Mouse (Mus musculus) hindbrain, embryonic 12.5 days (tissue): ENCODE results near the gene Tubb2a. TPM values are rescaled to one million over a fixed set of nuclear protein-coding genes. Genes with fewer than 3 reads are reported as not detected.
"Not testable (repeated sequence)": the region's sequence is repeated elsewhere in the genome, so short reads cannot be mapped to it uniquely, and the experiment has no call there.

ENCODE experiments used
- ATAC-seq: fragments of 200-750 bp; cut with Nextera tagmentation; 2 replicates; pipeline ENCODE4 v1.8.0; 2017; ENCODE audit warnings: moderate TSS enrichment; ENCODE audit not compliant: low FRiP score
- H3K27ac ChIP-seq: fragments of 300-500 bp; sonication (generic); 2 replicates; pipeline ENCODE4 v1.5.1; 2016; ENCODE audit warnings: mild to moderate bottlenecking
- H3K27me3 ChIP-seq: fragments of 300-500 bp; sonication (generic); 2 replicates; pipeline ENCODE4 v1.6.1; 2016; ENCODE audit warnings: mild to moderate bottlenecking
- H3K36me3 ChIP-seq: fragments of 300-500 bp; sonication (generic); 2 replicates; pipeline ENCODE4 v1.6.1; 2016; ENCODE audit warnings: mild to moderate bottlenecking
- H3K4me1 ChIP-seq: fragments of 300-500 bp; sonication (generic); 2 replicates; pipeline ENCODE4 v1.6.1; 2016
- H3K4me2 ChIP-seq: fragments of 300-500 bp; sonication (generic); replicated peaks from 2 replicates; pipeline ENCODE4 v1.6.1; 2016; ENCODE audit warnings: mild to moderate bottlenecking
- H3K4me3 ChIP-seq: fragments of 300-500 bp; sonication (generic); 2 replicates; pipeline ENCODE4 v1.5.1; 2016; ENCODE audit warnings: mild to moderate bottlenecking
- H3K9ac ChIP-seq: fragments of 300-500 bp; sonication (generic); 2 replicates; pipeline ENCODE4 v1.6.1; 2016; ENCODE audit warnings: mild to moderate bottlenecking, moderate library complexity
- H3K9me3 ChIP-seq: fragments of 300-500 bp; sonication (generic); replicated peaks from 2 replicates; pipeline ENCODE4 v1.6.1; 2016; ENCODE audit warnings: mild to moderate bottlenecking
- WGBS: fragments of 180-500 bp; shearing (Covaris S2); methylation state at CpG from one replicate; pipeline ENCODE4 v1.1.7; 2016; 5-methylcytosine and 5-hydroxymethylcytosine counted together
- polyA plus RNA-seq: library from polyadenylated mRNA; unstranded; fragments of >200 nt; fragmentation: Nextera tagmentation; extraction: Ambion mirVana; gene quantifications from 2 replicates; pipeline ENCODE4 v1.2.1, GENCODE M21; 2016

Tubb2a gene
- polyA plus RNA-seq, 1 experiment from 2014 or later, result 785 TPM

DNA sequence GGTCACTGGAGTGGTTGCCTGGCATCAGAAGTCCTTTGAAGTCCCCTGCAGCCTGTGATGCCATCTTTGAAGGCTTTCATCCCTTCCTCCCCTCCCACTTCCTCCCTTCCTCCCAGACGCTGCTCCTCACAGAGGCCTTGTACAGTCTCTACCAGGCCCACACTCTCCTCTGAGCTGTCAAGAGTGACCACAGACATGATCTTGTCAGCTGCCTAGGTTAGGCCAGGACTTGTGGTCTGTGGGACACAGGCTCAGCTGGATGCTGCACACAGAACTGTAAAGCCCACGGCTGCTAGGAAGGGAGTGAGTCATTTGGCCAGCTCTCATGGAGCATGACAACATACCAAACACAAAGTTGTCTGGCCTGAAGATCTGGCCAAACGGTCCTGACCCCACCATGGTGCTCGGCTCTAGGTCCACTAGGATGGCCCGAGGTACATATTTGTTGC lies 10.4 kb upstream of the Tubb2a start:
- not testable (repeated sequence) for H3K27me3 ChIP-seq, H3K36me3 ChIP-seq, H3K4me2 ChIP-seq, H3K9ac ChIP-seq, H3K4me3 ChIP-seq, H3K9me3 ChIP-seq
- H3K4me1 ChIP-seq, result peaks cover 29% of the 10 kb centered on the region
- peak; percentile 49; the same call in 1 of the 2 replicates for ATAC-seq
- 56% methylated on average over 5 of the region's 5 CpGs for WGBS
- peak overlapping the region; percentile 83 for H3K27ac ChIP-seq

DNA sequence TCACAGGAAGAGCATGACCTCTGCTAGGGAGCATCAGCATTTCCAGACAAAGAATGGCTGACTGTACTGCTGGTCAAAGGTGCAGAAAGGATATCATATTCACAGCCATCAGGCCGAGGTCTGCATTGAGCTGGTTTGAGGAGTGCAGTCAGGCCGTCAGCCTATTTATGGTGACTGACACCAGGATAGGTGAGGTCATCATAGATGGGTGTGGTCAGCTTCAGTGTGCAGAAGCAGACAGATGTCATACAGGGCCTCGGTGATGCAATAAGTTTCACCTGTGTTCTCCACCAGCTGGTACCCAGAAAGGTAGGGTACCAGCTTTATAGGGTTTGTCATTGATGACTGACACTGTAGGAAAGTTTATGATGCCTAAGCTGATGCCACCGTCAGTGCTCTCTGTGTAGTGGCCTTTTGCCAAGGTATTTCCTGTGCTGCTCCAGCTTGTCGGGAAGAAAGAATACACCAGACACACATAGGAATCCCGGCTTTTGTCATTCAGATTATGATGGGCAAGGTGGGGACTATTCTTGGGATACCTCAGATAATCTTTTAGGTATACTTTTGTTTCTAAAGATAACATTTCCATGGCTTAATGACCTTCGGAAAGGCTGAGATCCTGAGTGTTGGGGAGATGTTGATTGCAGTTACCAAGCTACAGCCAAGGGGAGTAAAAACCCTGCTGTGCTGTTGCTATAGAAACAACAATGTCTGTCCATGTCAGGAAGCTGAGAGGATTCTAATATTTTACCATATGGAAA lies 9.4 kb upstream of the Tubb2a start:
- H3K4me2 ChIP-seq, result no peak overlapping the region
- H3K4me1 ChIP-seq, result peaks cover 29% of the 10 kb centered on the region
- H3K27me3 ChIP-seq, result no peaks in the 10 kb centered on the region
- WGBS, result 55% methylated on average over 7 of the region's 7 CpGs
- no peak overlapping the region for H3K4me3 ChIP-seq
- H3K27ac ChIP-seq, result peak overlapping the region; percentile 46
- H3K9me3 ChIP-seq, result no peaks in the 10 kb centered on the region
- H3K36me3 ChIP-seq, result no peaks in the 10 kb centered on the region
- ATAC-seq, result peak; percentile 35; the same call in 1 of the 2 replicates
- no peak overlapping the region for H3K9ac ChIP-seq

DNA sequence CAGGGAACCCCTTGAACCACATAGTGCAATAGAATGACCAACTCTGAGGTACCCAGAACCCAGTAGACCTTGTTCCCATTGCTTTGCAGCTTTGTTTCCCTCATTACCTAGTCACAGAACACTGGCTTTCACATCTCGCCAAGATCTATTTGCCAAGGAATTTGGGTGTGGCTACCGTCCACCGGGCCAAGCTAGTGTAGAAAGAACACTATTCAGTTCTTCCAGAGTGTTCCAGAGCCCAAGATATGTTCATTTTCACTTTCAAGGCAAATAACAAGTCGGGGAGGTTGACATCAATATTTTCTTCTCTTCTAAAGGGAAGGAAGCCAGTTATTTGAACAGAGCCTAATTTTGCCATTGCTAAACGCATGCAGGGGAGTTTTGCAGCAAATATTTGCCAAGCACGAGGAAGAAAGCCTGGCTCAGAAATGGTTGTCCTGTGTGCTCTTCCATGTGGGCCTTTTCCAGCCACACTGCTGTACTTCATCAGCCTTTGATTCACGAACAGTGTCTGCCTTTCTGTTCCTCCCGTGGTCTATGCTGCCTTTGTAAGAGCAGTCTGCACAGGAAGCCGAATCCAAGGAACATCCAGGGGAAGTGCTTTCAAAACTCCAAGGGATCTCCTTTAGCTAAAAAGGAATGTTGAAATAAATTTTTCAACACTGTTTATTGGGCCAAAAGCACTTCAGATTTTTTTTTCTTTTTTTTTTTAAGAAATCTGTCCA lies 6.4 kb upstream of the Tubb2a start:
- H3K4me3 ChIP-seq, result no peak overlapping the region
- no peak for ATAC-seq
- 77% methylated on average over 9 of the region's 9 CpGs for WGBS
- H3K4me2 ChIP-seq, result no peak overlapping the region
- H3K27ac ChIP-seq, result no peak overlapping the region
- no peaks in the 10 kb centered on the region; the same call in 1 of the 2 replicates for H3K27me3 ChIP-seq
- no peaks in the 10 kb centered on the region for H3K36me3 ChIP-seq
- no peak overlapping the region for H3K9ac ChIP-seq
- H3K9me3 ChIP-seq, result no peaks in the 10 kb centered on the region
- peaks cover 26% of the 10 kb centered on the region for H3K4me1 ChIP-seq

GRCm38 (mm10) chr13:34081926-34082325 lies 4.1 kb upstream of the Tubb2a start:
- no peak for ATAC-seq
- Histone ChIP-seq H3K9ac (no peak overlapping the region), H3K4me2 (no peak overlapping the region), H3K4me1 (peaks cover 9% of the 10 kb centered on the region), H3K36me3 (no peaks in the 10 kb centered on the region), H3K9me3 (no peaks in the 10 kb centered on the region), H3K4me3 (no peak overlapping the region), H3K27me3 (no peaks in the 10 kb centered on the region; the same call in 1 of the 2 replicates), H3K27ac (no peak overlapping the region)
- 73% methylated on average over 4 of the region's 4 CpGs for WGBS

- no peak for ATAC-seq
- Histone ChIP-seq H3K4me2 (no peak overlapping the region), H3K36me3 (peaks cover 9% of the 10 kb centered on the region)
Observed at GRCm38 (mm10) chr13:34079801-34080200, 2.0 kb upstream of the Tubb2a start.

DNA sequence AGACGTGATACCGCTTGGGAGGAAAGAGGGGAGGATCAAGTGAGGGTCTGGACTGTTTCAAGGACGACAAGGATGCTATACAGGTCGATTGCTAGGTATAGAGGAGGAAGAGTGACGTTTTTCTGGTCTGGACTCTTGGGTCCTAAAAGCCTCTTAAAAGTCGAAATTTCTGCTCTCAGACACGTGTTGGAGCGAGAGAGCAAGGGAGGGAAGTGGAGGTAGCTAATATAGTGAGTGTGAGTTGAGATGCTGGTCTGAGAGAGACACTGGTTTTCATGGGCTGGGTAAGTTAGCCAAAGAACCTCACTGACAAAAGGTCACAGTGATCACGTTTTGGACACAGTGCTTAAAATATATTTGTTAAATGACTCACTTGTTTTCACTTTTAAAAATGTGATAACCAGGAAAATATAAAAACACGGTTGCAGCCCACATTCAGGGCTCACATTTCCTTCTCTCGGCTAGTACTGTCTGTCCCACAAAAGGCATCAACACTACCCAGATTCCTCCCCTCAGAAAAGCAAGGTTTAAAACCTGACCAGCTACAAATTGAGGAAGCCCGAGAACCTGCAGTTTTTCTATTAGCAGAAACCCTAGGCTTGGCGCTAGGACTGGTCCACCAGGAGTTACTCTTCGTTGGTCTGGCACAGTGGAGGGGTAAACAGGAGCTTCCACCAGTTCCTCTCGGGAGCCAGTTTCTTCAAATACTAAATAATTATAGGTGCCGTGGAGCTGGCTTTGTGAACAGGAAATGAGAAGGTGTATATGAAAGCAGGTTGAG lies 883 bp upstream of the Tubb2a start:
- WGBS, result 46% methylated on average over 16 of the region's 16 CpGs
- Histone ChIP-seq H3K4me3 (peak overlapping the region; percentile 68), H3K4me1 (peaks cover 19% of the 10 kb centered on the region), H3K4me2 (peak overlapping the region; percentile 63), H3K9ac (peak overlapping the region; percentile 84; the same call in 1 of the 2 replicates), H3K36me3 (peaks cover 13% of the 10 kb centered on the region), H3K9me3 (no peaks in the 10 kb centered on the region), H3K27ac (no peak overlapping the region), H3K27me3 (no peaks in the 10 kb centered on the region; the same call in 1 of the 2 replicates)
- peak; percentile 8; the same call in 1 of the 2 replicates for ATAC-seq

More at GRCm38 (mm10) chr13:34079801-34080200, 2.0 kb upstream of the Tubb2a start:
- peaks cover 19% of the 10 kb centered on the region for H3K4me1 ChIP-seq
- no peak overlapping the region for H3K9ac ChIP-seq
- no peak overlapping the region for H3K27ac ChIP-seq
- WGBS, result 89% methylated on average over 3 of the region's 3 CpGs
- no peaks in the 10 kb centered on the region; the same call in 1 of the 2 replicates for H3K27me3 ChIP-seq
- no peaks in the 10 kb centered on the region for H3K9me3 ChIP-seq
- no peak overlapping the region for H3K4me3 ChIP-seq

- peak overlapping the region; percentile 95 for H3K27ac ChIP-seq
- H3K36me3 ChIP-seq, result peaks cover 17% of the 10 kb centered on the region
- 37% methylated on average over 20 of the region's 20 CpGs for WGBS
- peak overlapping the region; percentile 63 for H3K4me2 ChIP-seq
- peak overlapping the region; percentile 84 for H3K9ac ChIP-seq
- H3K4me3 ChIP-seq, result peak overlapping the region; percentile 68
- H3K4me1 ChIP-seq, result peaks cover 26% of the 10 kb centered on the region
- H3K9me3 ChIP-seq, result no peaks in the 10 kb centered on the region
- ATAC-seq, result peak; percentile 82
- H3K27me3 ChIP-seq, result no peaks in the 10 kb centered on the region; the same call in 1 of the 2 replicates
Observed at GRCm38 (mm10) chr13:34076561-34077491, 981 bp downstream of the Tubb2a start.

DNA sequence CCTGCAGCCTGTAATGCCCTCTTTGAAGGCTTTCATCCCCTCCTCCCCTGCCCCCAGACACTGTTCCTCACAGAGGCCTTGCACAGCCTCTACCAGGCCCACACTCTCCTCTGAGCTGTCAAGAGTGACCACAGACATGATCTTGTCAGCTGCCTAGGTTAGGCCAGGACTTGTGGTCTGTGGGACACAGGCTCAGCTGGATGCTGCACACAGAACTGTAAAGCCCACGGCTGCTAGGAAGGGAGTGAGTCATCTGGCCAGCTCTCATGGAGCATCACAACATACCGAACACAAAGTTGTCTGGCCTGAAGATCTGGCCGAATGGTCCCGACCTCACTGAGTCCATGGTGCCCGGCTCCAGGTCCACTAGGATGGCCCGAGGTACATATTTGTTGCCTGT lies 1.9 kb downstream of the Tubb2a start:
- peak overlapping the region; percentile 63 for H3K4me2 ChIP-seq
- peak overlapping the region; percentile 95; the same call in 1 of the 2 replicates for H3K27ac ChIP-seq
- H3K4me1 ChIP-seq, result peaks cover 33% of the 10 kb centered on the region
- not testable (repeated sequence) for H3K9me3 ChIP-seq, ATAC-seq, H3K27me3 ChIP-seq
- peaks cover 17% of the 10 kb centered on the region for H3K36me3 ChIP-seq
- H3K4me3 ChIP-seq, result peak overlapping the region; percentile 68
- 73% methylated on average over 6 of the region's 6 CpGs for WGBS
- H3K9ac ChIP-seq, result peak overlapping the region; percentile 84; the same call in 1 of the 2 replicates

DNA sequence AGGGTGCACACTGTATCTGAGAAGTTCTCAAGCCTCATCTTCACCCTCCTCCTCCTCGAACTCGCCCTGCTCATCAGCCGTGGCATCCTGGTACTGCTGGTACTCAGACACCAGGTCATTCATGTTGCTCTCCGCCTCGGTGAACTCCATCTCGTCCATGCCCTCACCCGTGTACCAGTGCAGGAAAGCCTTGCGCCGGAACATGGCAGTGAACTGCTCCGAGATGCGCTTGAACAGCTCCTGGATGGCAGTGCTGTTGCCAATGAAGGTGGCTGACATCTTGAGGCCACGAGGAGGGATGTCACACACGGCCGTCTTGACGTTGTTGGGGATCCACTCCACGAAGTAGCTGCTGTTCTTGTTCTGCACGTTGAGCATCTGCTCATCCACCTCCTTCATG lies 3.4 kb downstream of the Tubb2a start:
- H3K4me3 ChIP-seq, H3K9ac ChIP-seq, H3K27me3 ChIP-seq, H3K4me2 ChIP-seq, H3K27ac ChIP-seq, ATAC-seq, H3K9me3 ChIP-seq: not testable (repeated sequence)
- H3K36me3 ChIP-seq, result peaks cover 17% of the 10 kb centered on the region
- WGBS, result 98% methylated on average over 14 of the region's 17 CpGs
- peaks cover 47% of the 10 kb centered on the region for H3K4me1 ChIP-seq

GRCm38 (mm10) chr13:34072847-34073246 lies 5.0 kb downstream of the Tubb2a start:
- H3K4me1 ChIP-seq, result peaks cover 45% of the 10 kb centered on the region
- no peaks in the 10 kb centered on the region for H3K9me3 ChIP-seq
- no peak overlapping the region for H3K4me3 ChIP-seq
- H3K4me2 ChIP-seq, result no peak overlapping the region
- no peak overlapping the region for H3K9ac ChIP-seq
- H3K36me3 ChIP-seq, result peaks cover 17% of the 10 kb centered on the region
- 63% methylated on average over 3 of the region's 3 CpGs for WGBS
- H3K27ac ChIP-seq, result no peak overlapping the region
- no peak for ATAC-seq
- no peaks in the 10 kb centered on the region for H3K27me3 ChIP-seq

- WGBS, result 91% methylated on average over 6 of the region's 6 CpGs
- no peaks in the 10 kb centered on the region for H3K27me3 ChIP-seq
- no peak for ATAC-seq
- H3K36me3 ChIP-seq, result peaks cover 17% of the 10 kb centered on the region
- H3K4me2 ChIP-seq, result no peak overlapping the region
- H3K27ac ChIP-seq, result no peak overlapping the region
- no peak overlapping the region for H3K4me3 ChIP-seq
- peaks cover 42% of the 10 kb centered on the region for H3K4me1 ChIP-seq
- H3K9me3 ChIP-seq, result no peaks in the 10 kb centered on the region
- no peak overlapping the region for H3K9ac ChIP-seq
Observed at GRCm38 (mm10) chr13:34071836-34072235, 6.0 kb downstream of the Tubb2a start.
